33 mouse cellular contexts compared by ENCODE assay signal in genomic region chr14:105926726-105927125, GRCm38 (mm10). TPM values are rescaled to one million over a fixed set of nuclear protein-coding genes. Genes with fewer than 3 reads are reported as not detected.
DNase-seq lines count a peak whose midpoint lies in the region; ATAC-seq and TF ChIP-seq lines count a peak whose summit lies in the region.
"Had no signal": no experiment of that assay in that cellular context is flagged by ENCODE, and none has a peak within 500 bp of the region (broad histone marks: within the 10 kb centered on the region; RNA-seq: fewer than 3 reads in every experiment).

No protein-coding gene starts in this region.

- TF ChIP-seq EP300 in lung, postnatal 0 days (IDR thresholded peaks at IDR 0.05): no peak

- no peak overlapping the region for H3K9ac ChIP-seq in kidney, embryonic 14.5 days (ENCODE audit: low read depth, low read length)
- H3K9ac ChIP-seq in lung, postnatal 0 days (replicated peaks; ENCODE audit: low read depth): no peak overlapping the region
- H3K9ac ChIP-seq: embryonic facial prominence, embryonic 12.5 days; forebrain, embryonic 15.5 days; hindbrain, embryonic 12.5 days; limb, embryonic 12.5 days; liver, embryonic 15.5 days; lung, embryonic 15.5 days; midbrain, embryonic 15.5 days; neural tube, embryonic 12.5 days had no signal

- DNase-seq in adrenal gland, adult (ENCODE audit: inconsistent age in 2 of 2, low spot score in 1 of 2): peak; percentile 37 to 58
- DNase-seq in adrenal gland, adult 8-10 months: no peak
- no peak for DNase-seq in kidney, adult 11 months
- DNase-seq in lung, postnatal 0 days (ENCODE audit: low spot score): no peak
- no peak for DNase-seq in lung, postnatal 10 days
- DNase-seq in NIH3T3 (ENCODE audit: low read depth): peak; percentile 56
- no peak for DNase-seq in embryo, embryonic 10.5 days (ENCODE audit: low spot score)
- DNase-seq: adrenal gland, postnatal 10 days; cerebellum, adult 18-20 months; cerebellum, postnatal 14 days; gastrocnemius, postnatal 25 days; heart, adult 18-20 months; heart, postnatal 36 days; kidney, postnatal 10 days; layer of hippocampus, adult 9-11 months; right cerebral cortex, postnatal 14 days; thymus, adult 18-20 months; thymus, postnatal 25 days had no signal

- no peak overlapping the region for H3K27ac ChIP-seq in kidney, embryonic 14.5 days (ENCODE audit: low read depth, low read length)
- no peak overlapping the region for H3K27ac ChIP-seq in lung, postnatal 0 days (ENCODE audit: low read length)
- H3K27ac ChIP-seq: embryonic facial prominence, embryonic 12.5 days; forebrain, embryonic 10.5 days; forebrain, embryonic 15.5 days; hindbrain, embryonic 12.5 days; hindbrain, postnatal 0 days; limb, embryonic 12.5 days; liver, embryonic 15.5 days; lung, embryonic 15.5 days; macrophage; midbrain, embryonic 15.5 days; neural tube, embryonic 12.5 days had no signal

- no peak overlapping the region for H3K4me3 ChIP-seq in kidney, embryonic 14.5 days (ENCODE audit: low read length)
- H3K4me3 ChIP-seq in lung, postnatal 0 days (ENCODE audit: low read depth, low read length): no peak overlapping the region
- H3K4me3 ChIP-seq: embryonic facial prominence, embryonic 12.5 days; forebrain, embryonic 10.5 days; forebrain, embryonic 15.5 days; hindbrain, embryonic 12.5 days; limb, embryonic 12.5 days; liver, embryonic 15.5 days; lung, embryonic 15.5 days; midbrain, embryonic 15.5 days; neural tube, embryonic 12.5 days had no signal

- WGBS in kidney, embryonic 14.5 days: 70% methylated on average over 9 of the region's 9 CpGs
- WGBS in lung, postnatal 0 days: 67% methylated on average over 9 of the region's 9 CpGs

- H3K4me2 ChIP-seq in kidney, embryonic 14.5 days (replicated peaks; ENCODE audit: low read depth, low read length): no peak overlapping the region
- no peak overlapping the region for H3K4me2 ChIP-seq in lung, postnatal 0 days (replicated peaks; ENCODE audit: low read depth, low read length)
- H3K4me2 ChIP-seq: embryonic facial prominence, embryonic 12.5 days; forebrain, embryonic 15.5 days; heart, embryonic 11.5 days; hindbrain, embryonic 12.5 days; limb, embryonic 12.5 days; liver, embryonic 15.5 days; lung, embryonic 15.5 days; midbrain, embryonic 15.5 days; neural tube, embryonic 12.5 days had no signal

- peak; percentile 44; the same call in 1 of the 2 replicates for ATAC-seq in kidney, embryonic 14.5 days (ENCODE audit: low FRiP score, low TSS enrichment)
- ATAC-seq in lung, postnatal 0 days: no peak
- ATAC-seq: forebrain, embryonic 15.5 days; hindbrain, postnatal 0 days; intestine, embryonic 16.5 days; midbrain, embryonic 15.5 days had no signal

- TF ChIP-seq CTCF in lung, postnatal 0 days (IDR thresholded peaks at IDR 0.05): 0 out of 2 replicates have a peak, but pooled peaks have one; percentile 2

- H3K9me3 ChIP-seq in kidney, embryonic 14.5 days (ENCODE audit: control insufficient read depth, low read length): no peaks in the 10 kb centered on the region
- no peaks in the 10 kb centered on the region for H3K9me3 ChIP-seq in lung, postnatal 0 days (ENCODE audit: low read length)
- H3K9me3 ChIP-seq: embryonic facial prominence, embryonic 12.5 days; forebrain, embryonic 10.5 days; forebrain, embryonic 15.5 days; hindbrain, embryonic 12.5 days; limb, embryonic 12.5 days; liver, embryonic 15.5 days; lung, embryonic 15.5 days; midbrain, embryonic 15.5 days; neural tube, embryonic 12.5 days had no signal

- peaks cover 5% of the 10 kb centered on the region; the same call in 1 of the 2 replicates for H3K4me1 ChIP-seq in kidney, embryonic 14.5 days (ENCODE audit: control insufficient read depth, insufficient read depth, low read length)
- H3K4me1 ChIP-seq in lung, postnatal 0 days (ENCODE audit: insufficient read depth, low read depth, low read length): peaks cover 7% of the 10 kb centered on the region; the same call in 1 of the 2 replicates
- H3K4me1 ChIP-seq: forebrain, embryonic 15.5 days; limb, embryonic 12.5 days had no signal

- H3K27me3 ChIP-seq in kidney, embryonic 14.5 days (ENCODE audit: control insufficient read depth, insufficient read depth, low read length): no peaks in the 10 kb centered on the region
- H3K27me3 ChIP-seq in lung, postnatal 0 days (replicated peaks; ENCODE audit: insufficient read depth, low read length): no peaks in the 10 kb centered on the region
- H3K27me3 ChIP-seq: embryonic facial prominence, embryonic 12.5 days; forebrain, embryonic 15.5 days; hindbrain, embryonic 12.5 days; limb, embryonic 12.5 days; liver, embryonic 15.5 days; lung, embryonic 15.5 days; neural tube, embryonic 12.5 days had no signal

- no peaks in the 10 kb centered on the region for H3K36me3 ChIP-seq in kidney, embryonic 14.5 days (ENCODE audit: control insufficient read depth, insufficient read depth, low read length)
- H3K36me3 ChIP-seq in lung, postnatal 0 days (ENCODE audit: insufficient read depth, low read length): no peaks in the 10 kb centered on the region
- H3K36me3 ChIP-seq: embryonic facial prominence, embryonic 12.5 days; forebrain, embryonic 10.5 days; forebrain, embryonic 15.5 days; hindbrain, embryonic 12.5 days; limb, embryonic 12.5 days; liver, embryonic 15.5 days; lung, embryonic 15.5 days; midbrain, embryonic 15.5 days; neural tube, embryonic 12.5 days had no signal

RNA-seq across cellular contexts. Expression of gene Spry2, which starts 30.1 kb away (rescaled TPM):
- 10 to 100 TPM; 24.5 to 35.3 (median 33.9) TPM for total RNA-seq in adrenal gland, adult 8-10 months (2022)
- 56.3 and 77.5 TPM in 2 replicates for polyA plus RNA-seq in kidney, embryonic 14.5 days (2014; fragmentation: Nextera tagmentation; extraction: Ambion mirVana)
- 88.9 and 99.8 TPM in 2 replicates for polyA plus RNA-seq in lung, postnatal 0 days (2015; fragmentation: Nextera tagmentation; extraction: Ambion mirVana)
- total RNA-seq: MEL had no signal

Comparison
In these comparisons a context has a peak if more than half of its experiments do, and no peak if none do; other contexts are left out.
1. DNase-seq: peak in adrenal gland, adult (2 of 2) and NIH3T3 (single experiment); none in adrenal gland, adult 8-10 months (single experiment), kidney, adult 11 months (single experiment), lung, postnatal 0 days (single experiment), lung, postnatal 10 days (single experiment) and embryo, embryonic 10.5 days (single experiment).